Mouse (Mus musculus): ENCODE measurements around the gene Disp1.

DNA sequence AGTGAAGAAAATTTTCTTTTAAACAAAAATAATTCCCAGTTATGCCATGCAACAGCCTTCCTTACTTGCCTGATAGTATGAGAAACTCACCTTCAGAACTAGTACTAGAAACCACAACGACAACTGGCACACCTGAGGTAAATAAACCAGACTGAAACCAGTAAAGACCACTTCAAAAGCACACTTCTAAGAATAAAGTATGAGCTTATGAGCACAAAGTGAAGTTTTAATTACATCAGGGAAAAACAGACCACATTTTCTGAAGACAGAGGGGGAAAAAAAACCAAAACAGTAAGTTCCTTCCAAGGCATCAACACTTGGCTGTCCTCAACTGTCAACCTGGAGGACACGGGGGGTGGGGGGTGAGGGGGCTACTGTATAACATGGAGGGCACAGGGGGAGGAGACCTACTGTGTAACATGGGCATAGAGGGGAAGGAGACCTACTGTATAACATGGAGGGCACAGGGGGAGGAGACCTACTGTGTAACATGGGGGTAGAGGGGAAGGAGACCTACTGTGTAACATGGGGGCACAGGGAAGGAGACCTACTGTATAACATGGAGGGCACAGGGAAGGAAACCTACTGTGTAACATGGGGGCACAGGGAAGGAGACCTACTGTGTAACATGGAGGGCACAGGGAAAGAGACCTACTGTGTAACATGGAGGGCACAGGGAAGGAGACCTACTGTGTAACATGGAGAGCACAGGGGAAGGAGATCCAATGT lies 40.9 kb downstream of the Disp1 start:
- TF ChIP-seq CTCF (IDR thresholded peaks at IDR 0.05; ENCODE audit: low read depth, low read length) = no peak
- no peak for TF ChIP-seq POLR2A (IDR thresholded peaks at IDR 0.05; ENCODE audit: extremely low read depth, insufficient read depth, low read length)
